Mouse (Mus musculus) embryonic fibroblast, embryonic 13.5 days (primary cell): Measurements from ENCODE around the gene Olfr572.

ENCODE experiments used
- CTCF ChIP-seq: IDR thresholded peaks from 2 replicates; pipeline ENCODE4 v1.5.1; 2011; ENCODE audit warnings: mild to moderate bottlenecking, control low read depth, low read length, moderate library complexity, borderline replicate concordance; ENCODE audit not compliant: insufficient read depth
- POLR2A ChIP-seq: IDR thresholded peaks from 2 replicates; pipeline ENCODE4 v1.6.1; 2011; ENCODE audit warnings: low read depth, mild to moderate bottlenecking, control low read depth, low read length, moderate library complexity

GRCm38 (mm10) chr7:102927105-102927504, 2.9 kb downstream of the Olfr572 start:
- TF ChIP-seq CTCF (no peak), POLR2A (no peak)
